Mouse (Mus musculus) thymus, adult 2 months (tissue): ENCODE measurements around the gene Mpz.

Source experiments
- CTCF ChIP-seq: fragments of 200-500 bp; IDR thresholded peaks from 2 replicates; pipeline ENCODE4 v1.5.1; 2012; ENCODE audit warnings: mild to moderate bottlenecking, control low read depth, low read length, moderate library complexity, borderline replicate concordance; ENCODE audit not compliant: control insufficient read depth, poor library complexity, insufficient read depth; ENCODE audit errors: extremely low read depth
- POLR2A ChIP-seq: fragments of 200-500 bp; IDR thresholded peaks from 2 replicates; pipeline ENCODE4 v1.6.1; 2012; ENCODE audit warnings: mild to moderate bottlenecking, low read length, control low read depth, moderate library complexity; ENCODE audit not compliant: control insufficient read depth, poor library complexity, insufficient read depth; ENCODE audit errors: extremely low read depth

DNA sequence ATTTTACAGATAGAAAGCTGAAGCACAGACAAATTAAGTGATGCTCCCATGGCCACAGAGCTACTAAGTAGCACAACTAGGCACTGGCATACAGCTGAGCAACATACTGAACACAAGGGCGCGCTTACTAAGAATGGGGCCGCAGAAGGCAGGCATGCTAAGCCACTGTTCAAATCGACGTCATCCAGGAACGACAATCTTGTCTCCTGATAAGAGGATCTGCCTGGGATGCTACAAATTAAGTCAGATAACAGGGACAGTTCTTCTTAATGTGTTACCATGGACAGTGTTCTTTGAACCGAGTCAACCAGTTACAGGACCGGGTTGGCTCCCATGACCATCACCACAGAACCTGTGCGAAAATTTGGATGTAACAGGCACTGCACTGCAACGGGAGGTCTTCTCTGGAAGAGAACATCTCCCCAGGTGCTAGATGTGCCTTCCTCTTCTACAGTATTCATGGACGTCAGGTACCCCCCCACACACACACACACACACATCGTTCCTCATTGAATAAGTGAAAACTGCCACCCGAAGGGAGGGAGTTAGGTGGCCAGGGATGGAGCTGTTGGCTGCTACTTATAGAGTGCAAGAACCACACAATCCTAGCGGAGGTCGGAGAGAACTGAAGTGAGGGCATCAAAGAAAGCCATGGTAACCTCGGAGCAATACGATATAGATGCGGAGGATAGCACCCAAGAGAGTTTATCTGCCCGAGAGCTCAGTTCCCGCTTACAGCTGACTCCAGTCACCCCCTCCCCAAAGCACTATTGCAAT, 44.7 kb downstream of the Mpz start:
- no peak for TF ChIP-seq CTCF
- no peak for TF ChIP-seq POLR2A
